Mouse (Mus musculus) bone marrow, adult 2 months (tissue): ENCODE results near the gene Phkg1.

ENCODE experiments used
- CTCF ChIP-seq: fragments of 200-500 bp; IDR thresholded peaks from 2 replicates; pipeline ENCODE4 v1.5.1; 2011; ENCODE audit warnings: low read length, control low read depth; ENCODE audit not compliant: control insufficient read depth, insufficient read depth
- POLR2A ChIP-seq: fragments of 200-500 bp; IDR thresholded peaks from 2 replicates; pipeline ENCODE4 v1.6.1; 2011; ENCODE audit warnings: low read depth, mild to moderate bottlenecking, control low read depth, low read length, borderline replicate concordance; ENCODE audit not compliant: control insufficient read depth

DNA sequence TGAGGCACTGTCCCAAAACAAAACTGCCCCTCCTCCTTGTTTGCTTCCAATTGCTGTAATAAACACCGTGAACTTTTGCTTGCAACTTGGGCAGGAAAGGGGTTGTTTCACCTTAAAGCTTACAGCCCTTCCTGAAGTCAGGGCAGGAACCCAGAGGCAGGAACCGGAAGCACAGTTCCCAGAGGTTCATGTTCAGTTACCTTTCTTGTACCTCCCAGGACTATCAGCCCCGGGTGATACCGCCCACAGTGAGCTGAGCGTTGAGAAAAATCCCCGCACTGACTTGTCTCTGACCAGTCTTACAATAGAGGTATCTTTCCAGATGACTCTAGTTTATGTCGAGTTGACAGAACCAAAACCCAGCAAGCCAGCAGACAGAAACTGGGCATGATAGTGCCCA lies 11.2 kb upstream of the Phkg1 start:
- no peak for TF ChIP-seq CTCF
- TF ChIP-seq POLR2A, result no peak
